Mouse (Mus musculus): Measurements from ENCODE around the gene Gm13694. TPM values are rescaled to one million over a fixed set of nuclear protein-coding genes. Genes with fewer than 3 reads are reported as not detected.
"Not testable (repeated sequence)": the region's sequence is repeated elsewhere in the genome, so short reads cannot be mapped to it uniquely, and the experiment has no call there.

Gene Gm13694
- total RNA-seq (2021), result 1 to 10 TPM; 1.2 to 1.6 TPM
- long read RNA-seq, experiment 1, partial matches to known transcripts, result 0 of 1 reads
- long read RNA-seq, experiment 1, other reads (novel, unspliced or antisense), result 0 of 1 reads
- long read RNA-seq, experiment 2, partial matches to known transcripts, result 0 of 1 reads
- long read RNA-seq, experiment 2, other reads (novel, unspliced or antisense), result 0 of 1 reads

DNA sequence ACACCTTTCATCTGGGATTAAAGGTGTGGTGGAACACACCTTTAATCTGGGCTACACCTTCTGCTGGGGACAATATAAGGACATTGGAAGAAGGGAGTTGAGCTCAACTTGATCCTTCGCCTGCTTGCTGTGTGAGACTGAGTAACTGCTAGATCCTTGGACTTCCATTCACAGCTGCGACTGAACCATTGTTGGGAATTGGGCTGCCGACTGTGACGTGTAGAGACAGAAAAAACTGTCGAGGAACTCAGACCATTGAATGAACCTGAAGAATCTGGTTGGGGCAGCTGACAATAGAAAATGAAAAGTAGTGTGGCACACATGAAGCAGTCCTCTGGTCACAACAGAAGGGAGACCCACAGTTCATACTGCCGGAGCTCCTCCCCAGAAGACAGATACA is at the start of gene Gm13694:
Gene Gm13694 (plus strand): TSS at position 301 of the 400 bp plus-strand sequence.
- not testable (repeated sequence) for DNase-seq (ENCODE audit: low spot score in 2 of 2)

DNA sequence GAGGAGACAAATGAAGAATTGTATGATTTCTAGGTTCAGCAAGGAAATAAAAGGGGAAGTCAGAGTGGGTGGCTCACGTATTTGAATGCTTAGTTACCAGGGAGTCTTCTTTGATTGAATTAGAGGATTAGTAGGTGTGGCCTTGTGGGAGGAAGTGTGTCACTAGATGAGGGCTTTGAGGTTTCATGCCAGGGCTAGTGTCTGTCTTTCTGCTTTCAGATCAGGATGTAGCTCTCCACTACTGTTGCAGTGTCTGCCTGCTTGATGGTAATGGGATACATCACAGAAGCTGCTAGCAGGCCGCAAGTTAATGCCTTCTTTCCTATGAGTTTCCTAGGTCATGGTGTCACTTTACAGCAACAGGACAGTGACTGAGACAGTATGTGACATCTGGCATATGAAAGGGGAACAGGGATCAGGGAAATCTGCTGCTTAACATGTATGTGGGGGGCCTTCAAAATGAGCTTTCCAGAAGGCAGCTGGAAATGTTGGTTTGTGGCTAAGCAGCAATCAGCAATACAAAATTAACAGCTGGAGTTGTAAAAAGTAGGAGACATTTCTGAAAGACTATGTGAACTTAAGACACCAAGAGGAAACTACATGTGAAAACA is 49.1 kb upstream of the Gm13694 start:
- no peak for DNase-seq (ENCODE audit: low spot score in 2 of 2)

DNA sequence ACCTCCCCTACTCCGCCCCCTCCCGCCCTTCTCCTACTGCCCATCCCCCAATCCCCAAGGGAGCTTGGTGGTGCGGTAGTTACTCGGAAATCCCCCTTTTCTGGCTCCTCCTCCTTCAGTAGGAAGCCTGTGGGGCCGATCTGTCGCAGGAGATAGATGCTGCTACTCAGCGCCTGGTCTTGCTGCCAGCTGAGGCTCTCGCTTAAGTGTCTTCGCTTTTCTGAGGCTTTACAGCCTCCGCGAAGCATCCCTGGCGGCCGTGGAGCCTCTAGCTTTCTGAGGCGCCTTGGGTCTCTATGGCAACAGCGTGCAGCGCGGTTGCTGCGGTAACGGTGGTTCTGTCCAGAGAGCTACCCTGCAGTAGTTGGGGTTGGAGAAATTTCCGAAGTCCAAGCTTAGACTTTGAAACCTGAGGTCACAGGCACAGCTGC is 37.8 kb upstream of the Gm13694 start, which contains the start of gene Zswim2:
Gene Zswim2 (minus strand): TSS at position 298 of the 431 bp plus-strand sequence.
- peak; percentile 86 to 88 for DNase-seq (ENCODE audit: low spot score in 2 of 2)

DNA sequence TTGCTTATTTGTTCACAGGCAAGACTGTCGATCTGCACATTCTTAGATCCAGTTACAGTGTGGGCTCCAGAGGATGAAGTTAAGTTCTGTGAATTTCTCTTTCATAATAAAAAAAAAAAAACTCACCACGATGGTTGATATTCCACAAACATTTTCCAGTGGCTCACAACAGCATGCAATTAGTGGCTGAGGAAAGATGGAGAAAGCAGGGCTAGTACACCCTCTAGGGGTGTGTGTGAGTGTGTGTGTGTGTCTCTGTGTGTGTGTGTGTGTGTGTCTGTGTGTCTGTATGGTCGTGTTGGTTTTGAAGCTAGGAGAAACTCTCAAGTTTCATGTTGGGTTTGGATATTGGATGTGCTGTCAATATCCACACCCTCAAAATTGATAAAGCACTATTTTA is 37.4 kb upstream of the Gm13694 start:
- DNase-seq (ENCODE audit: low spot score in 2 of 2), result no peak

DNA sequence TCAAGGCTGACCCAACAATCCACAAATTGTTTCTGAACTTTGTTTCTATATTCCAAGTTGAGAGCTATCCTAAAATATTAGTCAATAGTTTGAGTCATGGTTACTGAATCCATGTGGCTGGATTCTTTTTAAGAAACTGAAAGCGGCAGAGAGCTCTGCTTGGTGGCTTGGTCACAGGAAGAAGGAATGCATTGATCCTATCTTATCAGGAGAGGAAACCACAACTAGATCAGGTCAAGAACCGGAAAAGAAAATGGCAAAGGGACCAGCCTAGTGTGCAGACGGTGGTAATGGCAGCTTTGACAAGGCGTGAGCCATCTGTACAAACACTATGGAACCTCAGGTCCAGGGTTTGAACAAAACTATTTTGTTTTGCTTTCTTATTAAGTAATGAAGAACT is 36.9 kb upstream of the Gm13694 start:
- DNase-seq (ENCODE audit: low spot score in 2 of 2), result no peak

DNA sequence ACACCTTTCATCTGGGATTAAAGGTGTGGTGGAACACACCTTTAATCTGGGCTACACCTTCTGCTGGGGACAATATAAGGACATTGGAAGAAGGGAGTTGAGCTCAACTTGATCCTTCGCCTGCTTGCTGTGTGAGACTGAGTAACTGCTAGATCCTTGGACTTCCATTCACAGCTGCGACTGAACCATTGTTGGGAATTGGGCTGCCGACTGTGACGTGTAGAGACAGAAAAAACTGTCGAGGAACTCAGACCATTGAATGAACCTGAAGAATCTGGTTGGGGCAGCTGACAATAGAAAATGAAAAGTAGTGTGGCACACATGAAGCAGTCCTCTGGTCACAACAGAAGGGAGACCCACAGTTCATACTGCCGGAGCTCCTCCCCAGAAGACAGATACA is 23.3 kb upstream of the Gm13694 start, which contains the start of gene Gm13698:
Gene Gm13698 (plus strand): TSS at position 301 of the 400 bp plus-strand sequence.
- not testable (repeated sequence) for DNase-seq (ENCODE audit: low spot score in 2 of 2)

DNA sequence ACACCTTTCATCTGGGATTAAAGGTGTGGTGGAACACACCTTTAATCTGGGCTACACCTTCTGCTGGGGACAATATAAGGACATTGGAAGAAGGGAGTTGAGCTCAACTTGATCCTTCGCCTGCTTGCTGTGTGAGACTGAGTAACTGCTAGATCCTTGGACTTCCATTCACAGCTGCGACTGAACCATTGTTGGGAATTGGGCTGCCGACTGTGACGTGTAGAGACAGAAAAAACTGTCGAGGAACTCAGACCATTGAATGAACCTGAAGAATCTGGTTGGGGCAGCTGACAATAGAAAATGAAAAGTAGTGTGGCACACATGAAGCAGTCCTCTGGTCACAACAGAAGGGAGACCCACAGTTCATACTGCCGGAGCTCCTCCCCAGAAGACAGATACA is 17.5 kb upstream of the Gm13694 start, which contains the start of gene Gm13693:
Gene Gm13693 (plus strand): TSS at position 301 of the 400 bp plus-strand sequence.
- DNase-seq (ENCODE audit: low spot score in 2 of 2), result not testable (repeated sequence)

DNA sequence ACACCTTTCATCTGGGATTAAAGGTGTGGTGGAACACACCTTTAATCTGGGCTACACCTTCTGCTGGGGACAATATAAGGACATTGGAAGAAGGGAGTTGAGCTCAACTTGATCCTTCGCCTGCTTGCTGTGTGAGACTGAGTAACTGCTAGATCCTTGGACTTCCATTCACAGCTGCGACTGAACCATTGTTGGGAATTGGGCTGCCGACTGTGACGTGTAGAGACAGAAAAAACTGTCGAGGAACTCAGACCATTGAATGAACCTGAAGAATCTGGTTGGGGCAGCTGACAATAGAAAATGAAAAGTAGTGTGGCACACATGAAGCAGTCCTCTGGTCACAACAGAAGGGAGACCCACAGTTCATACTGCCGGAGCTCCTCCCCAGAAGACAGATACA is 11.7 kb upstream of the Gm13694 start, which contains the start of gene Gm13695:
Gene Gm13695 (plus strand): TSS at position 301 of the 400 bp plus-strand sequence.
- DNase-seq (ENCODE audit: low spot score in 2 of 2), result not testable (repeated sequence)

DNA sequence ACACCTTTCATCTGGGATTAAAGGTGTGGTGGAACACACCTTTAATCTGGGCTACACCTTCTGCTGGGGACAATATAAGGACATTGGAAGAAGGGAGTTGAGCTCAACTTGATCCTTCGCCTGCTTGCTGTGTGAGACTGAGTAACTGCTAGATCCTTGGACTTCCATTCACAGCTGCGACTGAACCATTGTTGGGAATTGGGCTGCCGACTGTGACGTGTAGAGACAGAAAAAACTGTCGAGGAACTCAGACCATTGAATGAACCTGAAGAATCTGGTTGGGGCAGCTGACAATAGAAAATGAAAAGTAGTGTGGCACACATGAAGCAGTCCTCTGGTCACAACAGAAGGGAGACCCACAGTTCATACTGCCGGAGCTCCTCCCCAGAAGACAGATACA is 5.9 kb upstream of the Gm13694 start, which contains the start of gene Gm13696:
Gene Gm13696 (plus strand): TSS at position 301 of the 400 bp plus-strand sequence.
- DNase-seq (ENCODE audit: low spot score in 2 of 2), result not testable (repeated sequence)

DNA sequence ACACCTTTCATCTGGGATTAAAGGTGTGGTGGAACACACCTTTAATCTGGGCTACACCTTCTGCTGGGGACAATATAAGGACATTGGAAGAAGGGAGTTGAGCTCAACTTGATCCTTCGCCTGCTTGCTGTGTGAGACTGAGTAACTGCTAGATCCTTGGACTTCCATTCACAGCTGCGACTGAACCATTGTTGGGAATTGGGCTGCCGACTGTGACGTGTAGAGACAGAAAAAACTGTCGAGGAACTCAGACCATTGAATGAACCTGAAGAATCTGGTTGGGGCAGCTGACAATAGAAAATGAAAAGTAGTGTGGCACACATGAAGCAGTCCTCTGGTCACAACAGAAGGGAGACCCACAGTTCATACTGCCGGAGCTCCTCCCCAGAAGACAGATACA is 5.7 kb downstream of the Gm13694 start, which contains the start of gene Gm13697:
Gene Gm13697 (plus strand): TSS at position 301 of the 400 bp plus-strand sequence.
- DNase-seq (ENCODE audit: low spot score in 2 of 2), result not testable (repeated sequence)

DNA sequence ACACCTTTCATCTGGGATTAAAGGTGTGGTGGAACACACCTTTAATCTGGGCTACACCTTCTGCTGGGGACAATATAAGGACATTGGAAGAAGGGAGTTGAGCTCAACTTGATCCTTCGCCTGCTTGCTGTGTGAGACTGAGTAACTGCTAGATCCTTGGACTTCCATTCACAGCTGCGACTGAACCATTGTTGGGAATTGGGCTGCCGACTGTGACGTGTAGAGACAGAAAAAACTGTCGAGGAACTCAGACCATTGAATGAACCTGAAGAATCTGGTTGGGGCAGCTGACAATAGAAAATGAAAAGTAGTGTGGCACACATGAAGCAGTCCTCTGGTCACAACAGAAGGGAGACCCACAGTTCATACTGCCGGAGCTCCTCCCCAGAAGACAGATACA is 11.5 kb downstream of the Gm13694 start, which contains the start of gene Gm13691:
Gene Gm13691 (plus strand): TSS at position 301 of the 400 bp plus-strand sequence.
- DNase-seq (ENCODE audit: low spot score in 2 of 2), result not testable (repeated sequence)

DNA sequence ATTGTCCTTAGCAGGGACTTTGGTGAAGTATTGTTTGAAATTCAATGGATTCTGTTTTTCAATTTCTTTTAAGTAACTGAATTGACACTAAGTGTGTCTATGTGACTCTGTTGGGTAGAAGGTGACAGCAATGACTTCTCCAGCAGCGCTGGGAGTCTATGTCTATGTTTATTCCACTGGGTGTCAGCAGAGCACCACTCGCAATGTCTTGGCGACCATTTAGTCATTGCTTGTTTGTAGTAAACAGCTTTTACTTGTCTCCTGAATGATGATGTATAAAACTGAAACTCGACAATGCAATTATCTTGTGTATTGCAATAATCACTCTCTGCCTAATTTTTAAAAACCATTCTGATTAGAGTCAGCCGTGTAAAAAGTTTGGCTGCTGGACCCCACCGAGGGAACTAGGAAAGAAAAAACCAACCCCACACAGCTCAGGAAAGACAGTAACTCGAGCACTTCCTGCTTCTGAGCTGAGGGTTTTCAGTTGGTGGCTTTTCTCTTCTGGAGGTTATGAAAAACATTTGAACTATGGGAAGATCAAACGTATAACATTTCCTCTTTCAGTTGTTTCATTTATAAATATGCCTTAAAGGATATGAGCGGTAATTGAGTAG is 15.0 kb downstream of the Gm13694 start:
- DNase-seq (ENCODE audit: low spot score in 2 of 2), result not testable (repeated sequence)

DNA sequence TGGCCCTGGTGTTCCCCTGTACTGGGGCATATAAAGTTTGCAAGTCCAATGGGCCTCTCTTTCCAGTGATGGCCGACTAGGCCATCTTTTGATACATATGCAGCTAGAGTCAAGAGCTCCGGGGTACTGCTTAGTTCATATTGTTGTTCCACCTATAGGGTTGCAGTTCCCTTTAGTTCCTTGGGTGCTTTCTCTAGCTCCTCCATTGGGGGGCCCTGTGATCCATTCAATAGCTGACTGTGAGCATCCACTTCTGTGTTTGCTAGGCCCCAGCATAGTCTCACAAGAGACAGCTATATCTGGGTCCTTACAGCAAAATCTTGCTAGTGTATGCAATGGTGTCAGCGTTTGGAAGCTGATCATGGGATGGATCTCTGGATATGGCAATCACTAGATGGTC is 15.8 kb downstream of the Gm13694 start:
- not testable (repeated sequence) for DNase-seq (ENCODE audit: low spot score in 2 of 2)

DNA sequence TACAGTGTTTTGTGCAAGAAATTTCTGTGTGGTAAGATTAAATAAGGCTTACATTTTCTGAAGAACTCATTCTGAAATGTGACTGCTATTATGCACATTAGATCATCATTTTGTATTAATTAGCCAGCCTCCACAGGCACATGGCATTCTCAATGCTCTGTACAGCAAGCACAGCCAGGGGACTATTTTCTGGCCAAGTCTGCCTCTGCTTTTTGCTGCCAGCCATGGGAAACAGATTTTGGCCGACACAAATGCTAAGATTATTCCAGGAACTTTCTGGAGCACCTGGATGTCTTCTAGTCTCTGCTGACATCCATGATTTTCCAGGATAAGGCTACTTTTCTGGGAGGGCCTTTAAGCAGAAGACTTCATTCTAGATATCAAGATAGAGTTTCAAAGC is 30.2 kb downstream of the Gm13694 start:
- peak; percentile 40 to 70 for DNase-seq (ENCODE audit: low spot score in 2 of 2)

DNA sequence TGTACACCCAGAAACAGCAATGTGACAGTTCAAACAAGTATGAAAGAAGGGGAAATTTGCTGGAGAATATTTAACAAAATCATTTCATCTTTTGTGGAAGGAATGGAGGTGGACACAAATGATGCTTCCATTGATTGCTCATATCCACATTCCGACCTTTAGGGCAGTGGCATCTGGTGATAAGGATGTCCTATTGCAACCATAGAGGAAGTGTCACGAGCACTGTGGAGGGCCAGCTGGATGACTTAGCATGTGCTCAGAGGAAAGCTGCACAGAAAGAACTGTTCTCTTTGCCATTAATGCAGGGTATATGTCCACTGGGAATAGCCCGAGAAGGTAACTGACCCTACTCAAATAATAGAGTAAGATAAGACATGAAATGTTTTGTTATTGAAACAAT is 31.1 kb downstream of the Gm13694 start:
- DNase-seq (ENCODE audit: low spot score in 2 of 2), result no peak

DNA sequence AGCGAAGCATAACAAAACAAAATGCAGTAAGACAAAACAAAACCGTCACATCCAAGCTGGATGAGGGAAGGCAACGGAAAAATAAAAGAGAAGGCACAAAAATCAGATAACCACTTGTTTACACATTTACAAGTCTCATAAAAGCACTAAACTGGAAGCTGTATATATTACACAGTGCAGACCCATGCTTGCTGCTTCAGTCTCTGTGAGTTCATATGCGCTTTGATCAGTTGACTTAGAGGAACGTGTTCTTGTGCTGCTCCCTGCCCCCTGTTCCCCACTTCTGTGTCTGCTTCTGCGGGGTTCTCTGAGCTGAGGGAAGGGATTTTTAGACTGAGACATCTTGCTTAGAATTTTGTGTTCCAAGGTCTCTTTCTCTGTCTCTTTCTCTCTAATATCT is 35.8 kb downstream of the Gm13694 start:
- DNase-seq (ENCODE audit: low spot score in 2 of 2), result no peak

DNA sequence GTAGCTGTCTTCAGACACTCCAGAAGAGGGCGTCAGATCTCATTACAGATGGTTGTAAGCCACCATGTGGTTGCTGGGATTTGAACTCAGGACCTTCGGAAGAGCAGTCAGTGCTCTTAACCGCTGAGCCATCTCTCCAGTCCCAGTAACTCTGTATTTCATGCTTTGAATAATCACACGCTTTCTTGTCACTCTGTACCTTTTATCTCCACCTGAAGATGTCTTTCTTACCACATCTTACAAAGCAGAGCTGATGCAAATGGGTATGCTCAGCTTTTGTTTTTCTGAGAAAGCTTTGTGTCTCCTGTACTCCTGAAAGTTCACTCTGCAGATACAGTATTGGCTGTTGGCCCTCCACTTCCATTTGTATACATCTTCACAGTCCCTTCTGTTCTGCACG is 37.6 kb downstream of the Gm13694 start:
- DNase-seq (ENCODE audit: low spot score in 2 of 2), result not testable (repeated sequence)

DNA sequence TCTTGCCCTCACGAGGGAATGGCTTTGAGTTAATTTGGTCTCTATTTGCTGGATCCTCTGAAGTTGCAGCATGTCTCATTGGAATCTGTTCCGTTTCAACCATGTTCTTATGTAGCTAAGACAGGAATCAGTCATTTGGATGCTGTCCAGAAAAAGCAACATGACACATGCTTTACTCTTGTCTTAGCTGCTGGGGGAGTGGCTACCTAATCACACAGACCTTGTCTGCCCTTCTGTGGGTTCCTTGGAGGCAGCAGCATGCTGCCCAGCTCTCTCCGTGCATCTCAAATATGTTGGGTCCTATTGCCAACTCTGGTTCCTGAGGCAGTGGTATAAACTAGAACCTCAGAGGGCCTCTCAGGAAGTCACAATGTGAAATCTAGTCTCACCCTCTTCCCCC is 39.6 kb downstream of the Gm13694 start:
- DNase-seq (ENCODE audit: low spot score in 2 of 2), result no peak

DNA sequence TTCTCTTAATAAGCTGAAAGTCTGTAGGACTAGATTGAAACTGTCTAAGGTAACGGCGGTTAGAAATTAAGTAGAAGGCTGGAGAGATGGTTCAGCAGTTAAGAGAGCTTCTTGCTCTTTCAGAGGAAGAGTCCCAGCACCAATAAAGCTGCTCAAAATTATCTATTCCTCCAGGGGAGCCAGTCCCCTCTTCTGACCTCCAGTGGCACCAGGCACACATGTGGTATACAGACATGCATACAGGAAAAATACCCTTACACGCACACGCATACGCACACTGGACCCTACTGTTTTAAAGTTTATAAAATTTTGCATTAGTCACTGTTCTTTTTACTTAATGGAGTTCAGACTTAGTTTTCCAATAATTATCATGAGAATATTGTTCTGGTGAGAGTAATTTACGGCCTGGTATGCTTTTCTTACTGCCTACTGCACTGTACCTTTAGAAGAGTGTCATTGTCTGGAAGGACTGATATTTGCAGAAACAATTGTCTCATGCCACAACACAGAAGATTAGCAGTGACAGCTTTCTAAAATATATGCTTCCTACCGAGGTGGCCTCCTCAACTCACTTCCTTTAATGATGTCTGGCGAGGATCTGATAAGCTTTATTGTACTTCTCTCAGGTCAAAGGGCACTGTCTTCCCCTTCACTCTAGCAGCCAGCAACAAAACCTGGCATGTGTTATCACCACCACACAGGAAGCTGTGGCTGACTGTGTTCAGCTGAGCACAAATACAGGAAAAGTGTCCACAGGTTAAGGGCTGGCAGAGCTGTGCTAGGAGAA is 41.0 kb downstream of the Gm13694 start:
- DNase-seq (ENCODE audit: low spot score in 2 of 2), result no peak

DNA sequence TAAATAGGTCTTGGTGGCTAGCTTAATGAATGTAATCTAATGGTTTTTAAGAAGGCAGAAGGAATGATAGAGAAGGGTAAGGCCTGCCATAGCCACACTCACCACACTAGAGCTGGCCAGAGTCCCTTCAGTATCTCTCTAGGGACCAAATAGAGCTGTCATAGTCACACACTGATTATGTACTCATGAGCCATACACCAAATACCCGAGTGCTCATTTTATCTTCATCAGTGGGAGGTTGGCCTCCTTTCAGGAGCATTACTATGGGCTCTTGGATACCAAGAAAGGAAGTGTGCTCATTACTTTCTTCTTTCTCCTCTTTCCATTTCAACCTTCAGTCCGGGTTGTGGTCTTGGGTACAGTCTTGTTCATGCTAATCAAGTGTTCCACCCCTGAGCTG is 43.2 kb downstream of the Gm13694 start:
- DNase-seq (ENCODE audit: low spot score in 2 of 2), result no peak

DNA sequence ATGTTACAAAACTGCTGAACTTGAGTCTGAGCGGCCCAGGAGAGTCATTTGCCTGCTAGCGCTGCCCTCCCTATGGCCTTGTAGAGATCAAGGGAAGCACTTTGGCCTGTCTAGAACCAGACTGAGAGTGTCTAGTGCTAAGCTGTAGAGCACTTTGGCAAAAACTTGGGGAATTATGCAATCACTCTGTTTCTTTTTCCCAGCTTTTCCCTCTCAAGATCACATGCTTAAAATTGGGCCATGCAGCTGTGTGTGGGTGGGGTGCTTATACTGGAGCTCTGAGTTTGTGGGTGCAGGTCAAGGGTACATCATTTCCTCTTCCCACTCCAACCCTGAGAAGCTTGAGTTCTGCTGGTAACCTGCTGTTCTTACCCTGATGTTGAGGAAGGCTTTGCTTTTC is 44.2 kb downstream of the Gm13694 start:
- no peak for DNase-seq (ENCODE audit: low spot score in 2 of 2)

All from layer of hippocampus, postnatal 14 days (tissue).